Mouse (Mus musculus): ENCODE measurements around the gene Ddx4.

DNA sequence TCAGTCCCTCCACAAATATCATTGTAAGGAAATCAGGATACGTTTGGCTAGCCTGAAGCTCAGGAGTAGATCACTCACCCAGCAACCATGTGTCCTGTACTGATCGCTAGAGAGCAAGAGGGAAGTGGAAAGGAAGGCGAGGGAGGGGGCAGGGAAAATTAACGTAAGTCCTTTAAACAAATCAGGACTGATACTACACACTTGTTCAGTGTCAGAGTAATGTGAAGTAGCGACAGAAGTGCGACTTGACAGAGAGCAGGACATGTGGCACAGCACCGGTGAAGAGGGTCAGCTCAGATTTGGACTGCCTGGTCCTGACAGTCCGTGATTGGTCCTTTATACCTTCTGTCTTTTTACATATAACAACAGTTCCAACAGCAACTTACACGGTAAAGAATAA, 14.9 kb upstream of the Ddx4 start:
- TF ChIP-seq CTCF (IDR thresholded peaks at IDR 0.05; ENCODE audit: insufficient read depth, low read depth, low read length), result no peak
- no peak for TF ChIP-seq POLR2A (IDR thresholded peaks at IDR 0.05; ENCODE audit: insufficient read depth, low read depth, low read length)

Measured in olfactory bulb, adult 2 months (tissue).